Mouse (Mus musculus) ES-E14 (cell line): ENCODE results near the gene Gm20671.

Source experiments
- MAFK ChIP-seq: IDR thresholded peaks from 2 replicates; pipeline ENCODE4 v1.6.1; 2014; ENCODE audit warnings: mild to moderate bottlenecking, low read depth, low read length, inconsistent platforms; ENCODE audit not compliant: insufficient read depth
- ZC3H11A ChIP-seq: IDR thresholded peaks from 2 replicates; pipeline ENCODE4 v1.6.1; 2012; ENCODE audit warnings: low read depth, mild to moderate bottlenecking, inconsistent platforms, low read length, borderline replicate concordance
- ZNF384 ChIP-seq: IDR thresholded peaks from 2 replicates; pipeline ENCODE4 v1.6.1; 2012; ENCODE audit warnings: low read depth, low read length, inconsistent platforms

- TF ChIP-seq MAFK (no peak), ZNF384 (no peak), ZC3H11A (peak; percentile 48; the same call in 1 of the 2 replicates)
These were observed 79.1 kb downstream of the Gm20671 start for GRCm38 (mm10) chr5:32747650-32748375.
